Mouse (Mus musculus) adrenal gland, postnatal 36 days (tissue): Measurements from ENCODE around the gene Lrrc59. TPM values are rescaled to one million over a fixed set of nuclear protein-coding genes. Genes with fewer than 3 reads are reported as not detected.

Experiments used
- DNase-seq, 2 experiments: peaks; one replicate each; pipeline ENCODE4 v3.0.0; 2021; ENCODE audit warnings: mixed read lengths in 1 of 2
- long read RNA-seq, 2 experiments: library from polyadenylated mRNA; stranded (forward); transcript quantifications; one replicate each; pipeline ENCODE4 v2.0.0; 2021; ENCODE audit warnings: borderline sequencing depth in 2 of 2
- total RNA-seq, 2 experiments: library from RNA; stranded (reverse); gene quantifications; 2 replicates each; pipeline ENCODE4 v1.2.3; 2021

Gene Lrrc59
- 100 to 1,000 TPM; 117 to 141 TPM for total RNA-seq
- long read RNA-seq, experiment 1, transcript Lrrc59-201 (7 exons, 2,837 nt): major isoform, 213 of 234 reads
- long read RNA-seq, experiment 1, partial matches to known transcripts: 13 of 234 reads
- long read RNA-seq, experiment 1, other reads (novel, unspliced or antisense): 8 of 234 reads
- long read RNA-seq, experiment 2, transcript Lrrc59-201 (7 exons, 2,837 nt): major isoform, 83 of 87 reads
- long read RNA-seq, experiment 2, partial matches to known transcripts: 3 of 87 reads
- long read RNA-seq, experiment 2, other reads (novel, unspliced or antisense): 1 of 87 reads

DNA sequence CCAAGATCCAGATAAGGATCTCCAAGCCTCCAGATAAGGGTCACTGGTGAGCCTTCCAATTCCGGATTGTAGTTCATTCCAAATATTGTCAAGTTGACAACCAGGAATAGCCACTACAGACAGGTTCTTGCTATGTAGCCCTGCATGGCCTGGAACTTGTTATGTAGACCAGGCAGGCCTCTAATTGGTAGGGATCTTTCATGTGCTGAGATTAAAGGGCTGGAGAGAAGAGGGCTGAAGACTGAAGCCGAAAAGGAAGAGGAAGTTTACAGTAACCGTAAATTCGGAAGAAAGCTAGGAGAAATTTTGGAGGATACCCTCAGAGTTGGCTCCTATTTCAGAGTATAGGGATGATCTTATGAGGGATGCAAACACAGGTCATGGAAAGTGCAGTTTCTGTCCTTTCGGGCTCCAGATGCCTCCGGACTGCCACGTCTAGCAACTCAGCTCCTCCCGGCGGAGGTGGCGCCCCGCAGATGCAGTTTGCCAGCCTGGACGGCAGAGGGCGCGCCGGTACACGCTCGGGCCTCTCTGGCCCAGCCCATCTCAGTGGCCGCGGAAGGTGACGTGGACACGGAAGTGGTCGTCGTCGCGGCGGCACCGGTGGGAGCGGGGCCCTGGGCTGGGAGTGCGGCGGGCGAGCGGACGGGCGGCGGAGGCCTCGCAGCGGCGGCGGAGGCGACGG is at the start of gene Lrrc59:
Gene Lrrc59, plus strand, starts transcription at position 569 of the 685 bp plus-strand sequence.
- DNase-seq: peak; percentile 96 to 97

DNA sequence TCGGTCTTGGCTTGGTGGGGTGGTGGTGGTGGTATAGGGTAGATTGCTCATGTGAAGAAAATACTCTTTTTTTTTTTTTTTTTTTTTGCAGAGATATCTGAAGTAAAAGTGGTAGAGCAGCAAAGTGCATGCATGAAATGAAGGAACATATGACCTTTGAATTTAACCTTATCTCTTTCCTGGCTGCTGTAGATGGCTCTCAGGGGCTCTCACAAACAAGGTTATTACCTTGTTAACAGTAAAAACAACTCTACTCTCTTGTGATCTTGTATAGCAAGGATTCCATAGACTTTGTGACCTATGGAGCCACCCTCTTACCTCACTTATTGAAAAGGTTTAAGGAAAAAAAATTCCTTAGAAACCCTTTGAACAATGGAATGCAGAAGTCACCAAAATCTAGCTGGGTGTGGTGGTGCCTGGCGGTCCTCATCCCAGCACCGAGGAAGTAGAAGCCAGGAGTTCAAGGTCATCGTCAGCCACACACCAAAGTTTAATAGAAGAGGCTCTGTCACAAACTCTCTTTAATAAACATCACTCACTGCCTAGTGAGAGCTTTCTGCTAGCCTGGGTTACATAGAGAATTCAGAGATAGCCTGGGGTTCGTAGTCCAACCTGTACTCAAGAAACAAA is 49.3 kb upstream of the Lrrc59 start:
- DNase-seq: no peak

DNA sequence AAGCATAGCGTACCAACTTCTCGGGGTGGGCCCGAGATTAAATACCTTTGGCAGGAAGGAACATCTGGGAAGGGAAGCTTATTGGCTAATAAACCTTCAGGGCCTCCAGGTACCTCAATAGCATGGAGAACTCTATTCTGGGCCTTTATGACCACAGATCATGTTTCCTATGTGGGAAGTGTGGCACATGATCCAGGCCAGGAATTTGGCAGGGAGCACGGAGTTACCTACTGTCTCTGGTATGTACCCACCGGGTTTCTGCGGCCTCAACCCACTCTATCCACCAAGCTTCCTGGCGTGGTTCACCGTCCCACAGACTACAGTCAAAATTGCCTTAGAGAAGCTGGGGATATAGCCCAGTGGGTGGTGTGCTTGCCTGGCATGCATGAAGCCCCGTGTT is 44.5 kb upstream of the Lrrc59 start:
- no peak for DNase-seq

DNA sequence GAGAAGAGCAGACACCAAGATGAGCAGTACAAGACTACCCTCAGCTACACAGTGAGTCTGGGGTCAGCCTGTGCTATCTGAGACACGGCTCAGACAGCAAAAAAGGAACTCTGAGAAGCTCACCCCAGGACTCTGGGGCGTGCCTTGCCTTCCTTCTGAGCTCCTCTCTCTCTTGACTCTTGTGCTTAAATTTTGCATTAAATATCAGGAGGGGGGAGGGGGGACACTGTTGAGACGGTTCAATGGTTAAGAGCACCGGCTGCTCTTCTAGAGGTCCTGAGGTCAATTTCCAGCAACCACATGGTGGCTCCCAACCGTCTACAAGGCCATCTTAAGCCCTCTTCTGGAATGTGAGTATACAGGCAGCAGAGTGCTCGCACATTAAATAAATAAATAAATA is 42.1 kb upstream of the Lrrc59 start:
- no peak for DNase-seq

DNA sequence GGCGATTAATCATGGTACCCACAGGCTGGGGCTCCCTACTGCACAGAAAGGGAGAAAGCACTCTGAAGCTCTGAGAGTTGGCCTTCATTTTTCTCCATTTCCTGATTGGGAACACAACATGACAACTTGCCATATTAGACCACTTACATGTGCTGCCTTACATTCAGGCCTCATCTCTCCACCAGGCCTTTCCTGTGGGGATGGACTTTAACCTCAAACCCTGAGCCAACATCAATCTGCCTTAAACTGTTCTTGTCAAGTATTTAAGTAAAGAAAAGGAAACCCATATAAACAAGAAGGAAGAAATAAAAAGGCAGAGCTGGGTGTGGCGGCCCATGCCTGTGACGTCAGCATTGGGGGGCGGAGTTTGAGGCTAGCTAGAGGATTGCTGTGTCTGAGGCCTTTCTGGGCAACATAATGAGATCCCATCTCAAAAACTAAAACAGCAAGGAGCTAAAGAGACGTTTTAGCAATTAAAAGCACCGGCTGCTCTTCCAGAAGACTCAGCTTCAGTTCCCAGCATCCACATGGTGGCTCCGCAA is 33.2 kb upstream of the Lrrc59 start:
- peak in 1 of 2 experiments; percentile 52 for DNase-seq

DNA sequence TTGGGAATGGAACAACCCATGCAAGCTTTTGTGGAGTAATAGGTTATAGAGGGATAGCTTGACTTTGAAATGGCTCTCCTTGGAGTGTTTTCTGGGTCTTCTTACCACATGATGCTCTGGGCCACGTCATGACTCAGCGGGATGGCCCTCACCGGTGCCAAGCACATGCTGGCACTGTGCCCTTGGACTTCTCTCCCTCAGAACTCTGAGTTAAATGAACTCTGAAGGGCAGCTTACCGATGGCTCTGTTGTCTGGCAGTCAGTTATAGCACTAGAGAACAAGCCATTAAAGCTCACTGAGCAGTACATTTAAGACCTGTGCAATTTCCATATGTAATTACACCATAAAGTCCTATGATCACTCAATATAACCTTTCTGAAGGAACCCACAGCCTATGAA is 32.2 kb upstream of the Lrrc59 start:
- DNase-seq: peak; percentile 91 to 93

DNA sequence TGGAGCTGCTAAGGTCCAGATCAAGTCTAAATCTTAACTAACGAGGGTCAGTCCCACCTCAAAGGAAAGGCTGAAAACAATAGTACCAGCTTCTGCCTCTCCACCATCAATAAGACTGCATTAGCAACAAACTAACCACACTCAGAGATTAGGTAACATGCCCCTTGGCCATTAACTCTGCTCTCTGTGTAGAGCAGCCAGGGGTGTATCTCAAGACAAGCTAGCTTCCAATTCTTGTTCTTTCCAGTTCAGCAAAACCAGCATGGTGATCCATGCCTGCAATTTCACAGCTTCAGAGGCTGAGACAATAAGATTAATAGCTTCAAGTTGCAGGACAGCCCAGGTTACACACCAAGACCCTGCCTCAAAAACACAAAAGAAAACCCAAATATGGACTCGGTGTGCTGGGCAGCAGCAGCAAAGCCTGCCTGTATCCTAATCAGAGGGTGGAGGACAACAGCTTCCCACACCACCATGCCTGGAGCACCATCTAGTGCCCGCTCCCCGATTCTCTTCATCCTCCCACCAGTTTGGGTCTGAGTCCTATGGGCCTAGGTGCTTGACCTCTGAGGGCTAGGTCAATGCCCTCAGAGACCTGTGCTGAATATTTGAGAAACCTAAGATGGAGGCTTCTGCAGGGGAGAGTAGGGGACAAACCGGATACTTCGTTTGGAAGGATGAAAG is 31.0 kb upstream of the Lrrc59 start:
- peak in 1 of 2 experiments; percentile 34 for DNase-seq

DNA sequence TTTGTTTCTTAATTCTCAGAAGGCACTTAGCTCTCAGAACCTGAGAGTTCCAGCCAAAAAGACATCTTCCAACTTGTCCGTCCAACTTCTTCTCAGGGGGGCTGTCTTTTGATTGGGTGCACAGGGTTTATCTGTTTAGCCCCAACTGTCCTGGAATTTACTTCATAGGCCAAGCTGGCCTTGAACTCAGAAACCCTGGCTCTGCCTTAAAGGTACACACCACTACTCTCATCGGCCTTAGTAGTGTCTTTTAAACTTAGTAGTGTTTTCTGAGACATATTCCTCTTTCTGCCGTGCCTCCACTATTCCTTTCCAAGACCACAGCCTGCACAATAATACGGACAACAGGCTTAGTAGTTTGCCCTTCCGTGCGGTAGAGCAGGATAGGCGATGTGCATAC is 29.1 kb upstream of the Lrrc59 start:
- DNase-seq: no peak

DNA sequence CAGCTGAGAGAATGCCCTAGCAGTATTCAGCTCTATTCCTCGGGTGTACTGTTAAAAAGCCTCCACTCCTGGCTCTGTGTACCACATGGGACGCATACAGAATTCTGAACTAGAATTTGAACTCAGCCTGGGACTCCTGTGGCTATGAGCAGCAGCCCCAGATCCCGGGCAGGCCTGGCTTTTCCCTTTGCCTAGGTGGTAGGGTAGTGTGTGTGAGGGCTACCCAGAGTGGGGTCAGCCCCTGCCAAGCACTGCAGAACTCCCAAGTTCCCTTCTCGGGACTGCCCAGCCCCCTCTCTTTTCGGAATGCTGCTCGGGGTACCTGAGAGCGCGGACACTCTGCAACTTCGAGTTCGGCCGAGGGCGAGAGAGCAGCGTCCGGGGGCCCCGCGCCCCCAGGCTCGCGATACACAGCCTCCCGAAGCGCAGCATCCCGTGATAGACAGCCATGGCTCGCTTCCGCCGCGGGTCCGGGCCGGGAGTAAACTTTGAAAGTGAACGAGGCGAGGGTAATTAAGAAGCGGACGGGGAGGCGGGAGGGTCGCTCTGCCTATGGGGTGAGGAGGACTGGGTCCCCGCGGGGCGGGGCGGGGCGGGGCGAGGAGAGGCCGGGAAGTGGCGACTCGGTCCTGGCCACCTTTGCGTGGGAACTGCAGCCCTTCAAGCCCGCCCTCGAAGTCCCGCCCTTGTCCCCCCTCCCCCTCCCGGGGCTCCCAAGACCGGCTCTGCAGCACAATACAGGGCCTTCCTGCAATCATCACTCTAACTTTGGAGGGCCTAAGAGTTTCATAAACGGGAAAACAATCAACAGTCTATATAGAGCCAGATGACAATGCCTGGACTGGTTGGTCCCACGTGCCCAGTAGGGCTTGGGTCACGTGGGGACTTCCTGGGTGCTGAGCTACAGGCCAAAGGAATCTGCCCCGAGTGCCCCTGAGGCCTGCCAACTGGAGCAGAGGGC is 28.0 kb upstream of the Lrrc59 start, which contains the start of gene Acsf2:
Gene Acsf2, minus strand, starts transcription at position 551 of the 961 bp plus-strand sequence.
- DNase-seq: peak; percentile 88 to 95

DNA sequence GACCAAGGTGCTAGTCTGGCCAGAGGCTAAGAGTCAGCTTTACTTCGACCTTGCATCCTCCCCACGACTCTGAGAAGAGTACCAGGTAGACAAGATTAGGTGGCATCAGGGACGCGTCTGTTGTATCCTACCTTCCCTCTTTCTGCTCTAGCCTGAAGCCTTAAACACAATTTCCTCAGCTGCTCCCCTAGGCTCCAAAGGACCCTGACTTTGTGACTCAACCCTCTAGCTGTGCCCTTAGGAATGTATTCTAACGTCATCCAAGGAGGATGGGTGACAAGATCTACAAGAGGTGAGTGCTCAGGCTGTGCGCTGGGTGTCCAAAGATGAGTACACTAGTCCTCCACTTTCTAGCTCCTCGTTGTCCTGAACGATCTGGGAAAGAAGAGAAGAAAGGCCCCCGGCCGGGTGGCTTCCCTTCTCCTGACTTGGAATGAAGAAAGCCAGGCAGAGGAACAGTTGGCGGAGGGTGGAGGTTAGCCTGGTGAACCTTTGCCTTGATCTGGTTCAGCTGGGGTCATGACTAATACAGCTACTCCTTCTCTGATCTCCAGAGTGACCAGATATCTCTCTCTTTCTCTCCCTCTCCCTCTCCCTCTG is 27.1 kb upstream of the Lrrc59 start:
- DNase-seq: peak in 1 of 2 experiments; percentile 36

DNA sequence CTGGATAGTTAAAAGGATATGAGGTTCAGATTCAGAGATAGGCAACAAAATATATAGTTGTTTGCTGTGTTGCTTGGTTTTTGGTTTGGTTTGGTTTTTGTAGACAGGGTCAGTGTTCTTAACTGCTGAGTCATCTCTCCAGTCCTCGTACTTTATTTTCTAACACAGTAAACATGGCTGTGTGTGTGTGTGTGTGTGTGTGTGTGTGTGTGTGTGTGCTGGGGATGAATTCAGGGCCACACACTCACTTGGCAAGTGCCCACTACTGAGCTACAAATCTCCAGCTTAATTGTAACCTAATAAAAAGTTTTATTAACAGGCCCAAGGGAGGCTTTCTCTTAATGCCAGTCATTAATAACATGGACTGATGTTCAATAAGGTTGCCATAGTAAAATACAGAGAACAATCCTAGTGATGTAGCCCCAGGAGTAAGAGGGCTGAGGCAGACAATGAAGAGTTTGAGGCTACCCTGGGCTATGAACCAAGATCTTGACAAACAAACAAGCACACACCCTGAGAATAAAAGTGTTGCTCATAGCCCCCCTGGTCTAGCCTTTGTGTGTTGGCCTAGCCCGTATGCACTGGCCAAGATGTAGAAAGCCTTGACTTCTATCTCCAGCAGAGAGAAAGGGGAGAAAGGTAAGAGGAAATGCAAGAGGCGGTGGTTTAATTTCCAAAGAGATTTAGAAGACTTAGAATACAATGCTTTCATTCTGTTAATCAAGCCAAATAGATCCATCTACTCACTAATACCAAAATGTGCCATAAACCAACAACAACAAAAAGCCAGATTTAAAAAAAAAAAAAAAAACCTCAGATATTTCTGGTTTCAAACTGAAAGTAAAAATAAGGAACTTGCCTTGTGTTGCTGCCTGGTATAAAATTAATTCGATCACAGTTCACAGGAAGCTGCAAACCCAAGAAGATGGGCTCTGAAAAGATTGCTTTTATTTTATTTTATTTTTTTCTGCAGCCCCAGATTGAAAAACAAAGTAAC is 18.5 kb upstream of the Lrrc59 start:
- peak; percentile 56 to 64 for DNase-seq

DNA sequence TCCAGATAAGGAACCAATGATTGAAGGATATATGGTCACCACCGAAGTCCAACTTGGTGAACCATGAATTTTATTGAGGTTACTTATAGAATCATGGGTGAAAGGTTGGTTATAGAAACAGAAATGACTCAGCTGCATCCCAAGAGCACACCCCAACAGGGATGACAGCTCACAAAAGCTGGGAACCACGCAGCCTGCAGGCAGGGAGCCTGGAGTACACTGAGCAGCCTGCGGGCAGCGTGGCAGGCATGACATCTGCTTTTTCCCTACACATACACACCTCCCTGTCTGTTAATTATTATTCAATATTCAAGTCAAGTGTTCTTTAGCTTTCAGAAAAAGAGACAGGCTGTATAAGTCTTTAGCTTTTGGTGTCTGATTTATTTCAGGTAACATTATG is 15.0 kb upstream of the Lrrc59 start:
- DNase-seq: no peak

DNA sequence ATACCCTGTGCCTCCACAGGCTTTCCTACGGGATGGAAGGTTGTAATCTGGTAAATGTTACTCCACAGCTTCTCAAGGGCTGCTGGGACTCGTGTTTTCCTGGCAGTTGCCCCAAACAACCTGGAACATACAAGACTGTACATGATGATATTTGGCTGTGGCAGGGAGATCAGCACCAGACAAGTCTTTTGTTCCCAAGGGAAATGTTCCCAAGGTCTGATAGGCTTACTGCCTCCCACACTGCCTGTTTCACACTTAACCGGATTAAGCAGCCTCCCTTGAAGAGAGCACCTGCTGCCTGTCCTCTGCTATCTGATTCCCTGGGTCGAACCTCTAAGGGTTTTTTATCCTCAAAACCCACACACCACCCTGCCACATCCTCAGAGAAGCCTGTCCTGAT is 14.1 kb upstream of the Lrrc59 start:
- DNase-seq: no peak

DNA sequence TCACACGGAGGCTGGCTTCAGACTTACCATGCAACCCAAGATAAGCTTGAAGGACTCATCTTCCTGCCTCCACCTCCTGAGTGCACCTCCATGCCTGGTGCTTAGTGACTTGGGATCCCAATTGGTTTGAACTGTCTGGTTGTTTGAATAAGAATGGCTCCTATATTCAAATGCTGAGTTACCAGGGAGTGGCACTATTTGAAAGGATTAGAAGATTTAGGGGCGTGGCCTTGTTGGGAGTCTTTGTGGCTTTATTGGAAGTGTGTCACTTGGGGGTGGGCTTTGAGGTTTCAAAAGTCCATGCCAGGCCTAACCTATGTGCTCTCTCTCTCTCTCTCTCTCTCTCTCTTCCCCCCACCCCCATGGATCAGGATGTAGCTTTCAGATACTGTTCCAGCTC is 11.9 kb upstream of the Lrrc59 start:
- DNase-seq: no peak

DNA sequence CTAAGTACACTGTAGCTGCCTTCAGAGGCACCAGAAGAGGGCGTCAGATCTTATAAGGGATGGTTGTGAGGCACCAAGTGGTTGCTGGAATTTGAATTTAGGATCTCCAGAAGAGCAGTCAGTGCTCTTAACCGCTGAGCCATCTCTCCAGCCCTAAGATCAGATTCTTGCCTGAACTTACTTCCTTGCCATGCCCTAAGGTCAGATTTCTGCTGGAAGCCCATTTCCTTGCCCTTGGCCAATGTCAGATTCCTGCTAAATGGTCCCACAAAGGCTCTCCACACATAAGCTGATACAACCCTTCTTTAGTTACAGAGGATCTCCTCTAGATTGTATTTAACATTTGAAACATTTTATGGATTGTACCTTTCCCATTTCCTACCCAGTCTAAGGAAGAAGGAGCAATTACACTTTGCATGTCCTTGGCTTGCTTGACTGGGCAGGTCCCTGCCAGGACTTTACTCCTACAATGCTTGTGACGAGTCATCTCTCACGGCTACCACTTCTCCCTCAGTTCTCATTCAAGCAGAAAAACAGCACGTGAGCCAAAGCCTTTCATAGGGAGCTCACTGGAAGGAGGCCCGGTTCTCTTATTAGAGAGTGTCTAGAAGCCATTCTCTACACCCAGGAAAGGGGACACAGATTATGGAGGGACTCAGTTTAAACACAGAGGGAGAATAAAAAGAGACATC is 8.7 kb upstream of the Lrrc59 start:
- no peak for DNase-seq

DNA sequence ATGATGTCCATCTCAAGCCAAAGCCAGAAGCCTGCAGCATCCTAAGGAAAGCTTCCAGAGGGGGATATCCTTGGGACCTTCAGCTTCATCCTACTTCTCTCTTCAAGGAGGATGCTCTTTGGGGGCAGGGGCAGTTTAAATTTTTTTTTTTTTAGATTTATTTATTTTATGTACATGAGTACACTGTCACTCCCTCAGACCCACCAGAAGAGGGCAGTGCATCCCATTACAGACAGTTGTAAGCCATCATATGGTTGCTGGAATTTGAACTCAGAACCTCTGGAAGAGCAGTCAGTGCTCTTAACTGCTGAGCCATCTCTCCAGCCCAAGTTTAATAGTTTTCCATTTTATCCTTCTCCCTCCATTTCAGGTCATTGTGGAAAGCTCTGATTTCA is 8.1 kb upstream of the Lrrc59 start:
- DNase-seq: no peak

DNA sequence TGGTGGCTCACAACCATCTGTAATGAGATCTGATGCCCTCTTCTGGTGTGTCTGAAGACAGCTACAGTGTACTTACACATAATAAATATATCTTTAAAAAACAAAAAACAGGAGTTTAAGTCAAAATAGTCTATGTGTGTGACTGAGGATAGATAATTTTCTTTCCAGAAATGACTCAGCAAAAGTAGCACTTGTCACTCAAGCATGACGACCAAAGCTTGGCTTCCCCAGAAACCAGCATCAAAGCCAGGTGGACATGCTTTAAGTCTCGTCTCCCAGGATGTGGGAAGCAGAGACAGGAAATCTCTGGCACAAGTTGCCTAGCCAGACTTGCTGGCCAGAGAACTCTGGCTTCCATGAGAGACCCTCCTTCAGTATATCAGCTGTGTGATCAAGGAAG is 7.4 kb upstream of the Lrrc59 start:
- no peak for DNase-seq

DNA sequence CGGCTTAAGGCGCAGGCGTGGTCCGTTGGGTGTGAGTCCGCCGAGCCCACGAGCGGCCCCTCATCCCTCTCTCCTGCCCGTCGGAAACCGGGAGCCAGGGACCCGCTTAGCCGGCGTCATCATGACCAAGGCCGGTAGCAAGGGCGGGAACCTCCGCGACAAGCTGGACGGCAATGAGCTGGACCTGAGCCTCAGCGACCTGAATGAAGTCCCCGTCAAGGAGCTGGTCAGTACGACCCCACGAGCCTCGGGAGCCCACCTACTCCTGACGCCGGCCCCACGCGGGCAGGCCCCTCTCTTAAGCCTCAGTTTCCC is 274 bp downstream of the Lrrc59 start:
- DNase-seq: no peak
